Mouse (Mus musculus): ENCODE results near the gene Nos1ap. TPM values are rescaled to one million over a fixed set of nuclear protein-coding genes. Genes with fewer than 3 reads are reported as not detected.

Gene Nos1ap
- polyA plus RNA-seq, 1 experiment from 2014 or later, result 7.8 TPM

DNA sequence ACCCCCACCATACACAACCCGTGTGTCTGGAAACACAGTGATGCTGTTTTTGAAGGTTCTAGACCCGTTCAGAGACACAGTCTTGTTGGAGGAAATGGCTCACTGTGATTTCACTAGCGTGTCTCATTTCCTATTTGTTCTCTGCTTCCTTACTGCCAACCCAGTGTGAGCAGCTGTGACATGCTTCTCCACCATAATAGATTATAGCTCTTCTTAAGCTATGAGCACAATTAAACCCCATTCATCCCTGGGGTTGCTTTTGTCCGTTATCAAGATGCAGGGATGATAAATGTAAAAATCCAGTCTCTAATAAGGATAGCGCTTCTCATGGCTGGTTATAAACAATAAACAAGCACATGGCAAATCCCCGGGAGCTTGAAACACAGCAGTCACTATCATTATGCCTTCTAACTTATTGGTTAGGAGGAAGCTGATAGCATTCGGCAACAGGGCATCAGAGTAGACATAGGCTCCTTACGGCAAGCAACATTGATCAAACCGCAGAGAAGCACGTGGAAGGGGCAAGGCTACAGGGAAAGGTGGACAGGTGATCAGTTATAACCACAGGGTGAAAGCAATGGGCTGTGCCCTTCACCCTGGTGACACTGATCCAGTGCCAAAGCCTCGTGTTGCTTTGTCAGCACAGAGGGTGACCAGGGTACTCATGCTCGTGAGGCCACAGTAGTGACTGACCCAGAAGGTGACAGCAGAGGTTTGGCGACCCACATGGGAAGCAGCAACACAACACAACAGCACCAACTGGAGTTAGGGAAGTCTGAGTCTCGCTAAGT is 133.6 kb downstream of the Nos1ap start:
- Histone ChIP-seq H3K4me1 (ENCODE audit: control insufficient read depth, insufficient read depth, low read length) (no peaks in the 10 kb centered on the region; the same call in 1 of the 2 replicates), H3K4me3 (ENCODE audit: low read depth, low read length) (no peak overlapping the region), H3K27ac (ENCODE audit: low read depth, low read length) (no peak overlapping the region), H3K9ac (ENCODE audit: low read length) (no peak overlapping the region), H3K9me3 (ENCODE audit: control insufficient read depth, low read length) (no peaks in the 10 kb centered on the region), H3K4me2 (no peak overlapping the region), H3K27me3 (ENCODE audit: control insufficient read depth, insufficient read depth, low read length) (no peaks in the 10 kb centered on the region), H3K36me3 (ENCODE audit: control insufficient read depth, insufficient read depth, low read length) (no peaks in the 10 kb centered on the region)
- DNase-seq (ENCODE audit: low spot score, missing footprints) (no peak), ATAC-seq (ENCODE audit: low FRiP score) (no peak)
- 90% methylated on average over 14 of the region's 14 CpGs for WGBS

DNA sequence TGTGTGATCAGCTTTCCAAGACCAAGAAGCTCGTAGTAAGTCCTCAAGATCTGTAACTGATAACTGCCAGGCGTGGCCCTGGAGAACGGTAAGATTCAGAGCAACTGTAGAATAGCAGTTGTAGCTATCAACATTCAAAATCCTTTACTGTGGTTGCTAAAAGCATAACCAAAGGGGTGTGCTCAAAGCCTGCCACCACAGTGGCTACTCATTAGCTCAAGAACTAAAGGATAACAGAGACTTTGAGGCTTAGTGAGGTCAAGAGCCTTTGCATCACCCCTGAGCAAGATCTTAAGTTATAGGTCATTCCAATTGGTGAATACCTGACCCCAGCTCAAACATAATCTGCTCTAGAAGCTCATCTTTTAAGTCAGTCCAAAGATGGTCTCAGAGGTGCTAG is 134.3 kb downstream of the Nos1ap start:
- Histone ChIP-seq H3K4me2 (no peak overlapping the region), H3K9me3 (ENCODE audit: control insufficient read depth, low read length) (no peaks in the 10 kb centered on the region), H3K36me3 (ENCODE audit: control insufficient read depth, insufficient read depth, low read length) (no peaks in the 10 kb centered on the region), H3K27me3 (ENCODE audit: control insufficient read depth, insufficient read depth, low read length) (no peaks in the 10 kb centered on the region), H3K27ac (ENCODE audit: low read depth, low read length) (no peak overlapping the region), H3K4me1 (ENCODE audit: control insufficient read depth, insufficient read depth, low read length) (no peaks in the 10 kb centered on the region; the same call in 1 of the 2 replicates), H3K9ac (ENCODE audit: low read length) (no peak overlapping the region), H3K4me3 (ENCODE audit: low read depth, low read length) (no peak overlapping the region)
- WGBS, result 95% methylated on average over 3 of the region's 3 CpGs
- DNase-seq (ENCODE audit: low spot score, missing footprints), result no peak
- no peak for ATAC-seq (ENCODE audit: low FRiP score)

DNA sequence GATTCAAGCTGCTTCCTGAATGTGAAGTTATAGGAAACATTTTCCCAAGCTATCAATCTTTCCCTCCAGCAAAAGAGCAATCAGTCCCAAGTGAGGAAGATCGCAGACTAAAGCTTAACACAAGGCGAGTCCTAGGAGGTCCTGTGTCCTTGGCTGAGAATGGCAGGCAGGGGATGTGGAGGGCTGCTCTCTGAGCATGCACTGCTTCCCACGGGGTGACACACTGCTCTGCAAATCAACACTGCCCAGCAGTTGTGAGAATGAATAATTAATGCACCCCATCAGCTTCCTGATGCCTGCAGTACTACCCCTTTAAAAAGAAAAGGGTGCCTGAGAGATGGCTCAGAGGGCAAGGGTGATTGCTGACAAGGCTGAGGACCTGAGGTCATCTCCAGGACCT is 136.2 kb downstream of the Nos1ap start:
- Histone ChIP-seq H3K9me3 (ENCODE audit: control insufficient read depth, low read length) (no peaks in the 10 kb centered on the region), H3K4me1 (ENCODE audit: control insufficient read depth, insufficient read depth, low read length) (peaks cover under 1% of the 10 kb centered on the region), H3K27me3 (ENCODE audit: control insufficient read depth, insufficient read depth, low read length) (no peaks in the 10 kb centered on the region), H3K4me3 (ENCODE audit: low read depth, low read length) (no peak overlapping the region), H3K4me2 (no peak overlapping the region), H3K36me3 (ENCODE audit: control insufficient read depth, insufficient read depth, low read length) (no peaks in the 10 kb centered on the region), H3K27ac (ENCODE audit: low read depth, low read length) (no peak overlapping the region), H3K9ac (ENCODE audit: low read length) (no peak overlapping the region)
- DNase-seq (ENCODE audit: low spot score, missing footprints), result no peak
- 44% methylated on average over 3 of the region's 3 CpGs for WGBS
- ATAC-seq (ENCODE audit: low FRiP score), result no peak

DNA sequence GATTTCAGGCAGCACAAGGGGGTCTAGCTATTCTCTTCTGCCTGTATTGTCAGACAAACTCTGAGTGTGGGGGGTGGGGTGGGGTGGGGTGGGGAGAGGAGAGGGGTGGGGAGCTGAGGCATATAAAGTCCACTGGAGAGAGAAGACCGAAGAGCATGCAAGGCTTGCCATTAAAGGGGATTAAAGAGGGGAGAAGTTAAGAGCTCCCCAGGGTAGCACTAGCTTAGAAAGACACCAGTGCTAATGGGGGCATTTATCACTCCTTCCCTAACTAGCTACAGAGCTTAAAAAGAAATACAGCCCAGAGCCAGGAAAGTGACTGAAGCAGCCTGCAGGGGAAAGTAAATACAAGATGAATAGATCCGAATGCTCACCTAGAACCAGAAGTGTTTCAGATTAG is 141.4 kb downstream of the Nos1ap start:
- DNase-seq (ENCODE audit: low spot score, missing footprints) (no peak), ATAC-seq (ENCODE audit: low FRiP score) (no peak)
- no peak overlapping the region for H3K4me3 ChIP-seq (ENCODE audit: low read depth, low read length)
- peaks cover 7% of the 10 kb centered on the region; the same call in 1 of the 2 replicates for H3K4me1 ChIP-seq (ENCODE audit: control insufficient read depth, insufficient read depth, low read length)
- no peaks in the 10 kb centered on the region for H3K27me3 ChIP-seq (ENCODE audit: control insufficient read depth, insufficient read depth, low read length)
- 11% methylated on average over 2 of the region's 2 CpGs for WGBS
- H3K36me3 ChIP-seq (ENCODE audit: control insufficient read depth, insufficient read depth, low read length), result no peaks in the 10 kb centered on the region
- H3K4me2 ChIP-seq, result no peak overlapping the region
- H3K27ac ChIP-seq (ENCODE audit: low read depth, low read length), result no peak overlapping the region
- no peak overlapping the region for H3K9ac ChIP-seq (ENCODE audit: low read length)
- no peaks in the 10 kb centered on the region for H3K9me3 ChIP-seq (ENCODE audit: control insufficient read depth, low read length)

DNA sequence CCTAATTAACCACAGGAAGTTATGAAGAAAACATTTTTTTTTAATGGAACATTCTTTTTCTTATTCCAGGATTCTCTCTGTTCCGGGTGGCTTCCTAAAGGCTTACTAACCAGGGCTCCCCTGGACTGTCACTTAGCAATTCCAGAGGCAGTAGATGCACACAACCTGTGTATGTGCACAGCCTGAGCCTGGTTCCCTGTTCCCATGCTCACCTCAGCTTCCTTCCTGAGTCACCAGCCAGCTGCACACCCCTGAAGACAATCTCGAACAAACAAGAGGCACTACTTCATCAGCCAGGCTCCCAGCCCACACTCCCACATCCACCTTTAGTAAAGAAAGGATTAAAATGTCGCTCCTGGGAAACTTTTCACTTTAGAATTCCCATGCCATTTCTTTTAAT is 144.2 kb downstream of the Nos1ap start:
- ATAC-seq (ENCODE audit: low FRiP score) (no peak), DNase-seq (ENCODE audit: low spot score, missing footprints) (no peak)
- Histone ChIP-seq H3K27ac (ENCODE audit: low read depth, low read length) (no peak overlapping the region), H3K4me1 (ENCODE audit: control insufficient read depth, insufficient read depth, low read length) (peaks cover 7% of the 10 kb centered on the region; the same call in 1 of the 2 replicates), H3K36me3 (ENCODE audit: control insufficient read depth, insufficient read depth, low read length) (no peaks in the 10 kb centered on the region), H3K9me3 (ENCODE audit: control insufficient read depth, low read length) (no peaks in the 10 kb centered on the region), H3K27me3 (ENCODE audit: control insufficient read depth, insufficient read depth, low read length) (no peaks in the 10 kb centered on the region), H3K9ac (ENCODE audit: low read length) (no peak overlapping the region), H3K4me3 (ENCODE audit: low read depth, low read length) (no peak overlapping the region), H3K4me2 (no peak overlapping the region)
- whole genome bisulfite sequencing, result 53% methylated on average over 3 of the region's 3 CpGs

DNA sequence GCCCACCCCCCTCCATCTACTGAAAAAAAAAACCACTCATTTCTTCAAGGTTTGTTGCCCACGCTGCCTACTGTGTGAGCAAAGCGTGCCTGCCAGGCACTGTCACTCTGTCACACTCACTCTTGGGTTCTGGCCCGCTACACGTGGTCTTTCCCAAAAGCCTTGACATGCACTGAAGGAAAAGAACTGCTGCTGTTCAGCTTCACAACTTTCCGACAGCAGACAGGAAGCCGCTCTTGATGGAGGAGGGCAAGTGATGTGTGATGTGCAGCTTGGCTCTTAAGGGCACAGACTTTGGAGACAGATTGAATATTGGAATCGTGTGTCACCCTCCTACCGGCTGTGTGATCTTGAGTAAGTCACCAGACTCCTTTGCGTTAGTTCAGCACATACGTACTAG is 149.3 kb downstream of the Nos1ap start:
- Histone ChIP-seq H3K27me3 (ENCODE audit: control insufficient read depth, insufficient read depth, low read length) (no peaks in the 10 kb centered on the region), H3K4me1 (ENCODE audit: control insufficient read depth, insufficient read depth, low read length) (no peaks in the 10 kb centered on the region), H3K36me3 (ENCODE audit: control insufficient read depth, insufficient read depth, low read length) (no peaks in the 10 kb centered on the region), H3K9ac (ENCODE audit: low read length) (no peak overlapping the region), H3K4me2 (no peak overlapping the region), H3K9me3 (ENCODE audit: control insufficient read depth, low read length) (no peaks in the 10 kb centered on the region), H3K4me3 (ENCODE audit: low read depth, low read length) (no peak overlapping the region), H3K27ac (ENCODE audit: low read depth, low read length) (no peak overlapping the region)
- DNase-seq (ENCODE audit: low spot score, missing footprints) (no peak), ATAC-seq (ENCODE audit: low FRiP score) (no peak)
- WGBS, result 91% methylated on average over 10 of the region's 10 CpGs

DNA sequence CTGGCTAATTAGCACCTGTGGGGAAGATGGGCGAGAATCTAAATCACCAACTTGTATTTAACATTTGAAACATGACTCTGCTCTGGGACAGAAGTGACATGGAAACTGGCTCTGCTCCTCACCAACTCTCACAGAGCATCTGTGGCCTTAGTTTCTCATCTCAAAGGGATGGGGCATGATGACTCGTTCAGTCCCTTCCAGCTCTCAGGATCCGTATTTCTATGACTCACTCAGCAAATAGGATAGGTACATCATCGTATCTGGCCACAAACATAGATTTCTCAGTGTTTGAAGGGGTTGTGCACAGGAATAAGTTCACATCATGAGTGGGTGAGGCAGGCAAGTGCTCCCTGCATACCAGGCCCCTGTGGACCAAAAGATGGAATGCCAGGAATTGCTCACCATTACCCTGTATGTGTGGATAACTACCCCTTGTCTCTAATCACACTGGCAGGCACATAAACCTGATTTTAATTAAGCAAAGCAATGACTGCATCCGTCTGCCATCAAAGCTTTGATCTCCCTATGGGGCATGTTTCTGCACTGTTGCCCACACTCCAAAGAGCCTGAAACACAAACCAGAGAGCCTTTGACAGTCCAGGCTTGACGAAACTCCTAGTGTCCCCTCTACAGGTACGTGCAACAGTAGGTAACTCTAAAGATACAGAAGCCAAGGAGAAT is 151.1 kb downstream of the Nos1ap start:
- no peaks in the 10 kb centered on the region for H3K4me1 ChIP-seq (ENCODE audit: control insufficient read depth, insufficient read depth, low read length)
- H3K27me3 ChIP-seq (ENCODE audit: control insufficient read depth, insufficient read depth, low read length), result no peaks in the 10 kb centered on the region
- no peaks in the 10 kb centered on the region for H3K9me3 ChIP-seq (ENCODE audit: control insufficient read depth, low read length)
- ATAC-seq (ENCODE audit: low FRiP score), result no peak
- no peak overlapping the region for H3K4me2 ChIP-seq
- H3K9ac ChIP-seq (ENCODE audit: low read length), result no peak overlapping the region
- H3K4me3 ChIP-seq (ENCODE audit: low read depth, low read length), result no peak overlapping the region
- no peak for DNase-seq (ENCODE audit: low spot score, missing footprints)
- H3K36me3 ChIP-seq (ENCODE audit: control insufficient read depth, insufficient read depth, low read length), result no peaks in the 10 kb centered on the region
- no peak overlapping the region for H3K27ac ChIP-seq (ENCODE audit: low read depth, low read length)
- WGBS, result 60% methylated on average over 7 of the region's 7 CpGs

DNA sequence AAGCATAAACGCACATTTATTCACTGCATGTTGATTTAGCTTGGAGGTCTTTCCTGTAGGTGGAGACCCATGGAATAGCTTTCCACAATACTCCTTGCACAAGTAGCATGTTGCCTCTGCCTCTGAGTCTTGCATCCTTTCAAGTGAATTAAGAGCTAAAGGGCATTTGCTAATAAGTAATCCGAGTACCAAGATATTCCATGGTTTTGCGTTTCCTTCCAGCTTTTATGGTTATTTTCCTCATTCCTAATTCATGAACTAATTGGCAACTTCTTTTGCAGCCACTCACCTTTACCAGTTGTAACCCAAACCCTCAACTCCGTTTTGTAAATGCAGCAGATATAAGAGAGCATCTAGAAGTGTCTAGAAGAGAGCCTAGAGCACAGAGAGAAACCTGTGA is 155.5 kb downstream of the Nos1ap start:
- WGBS, result 88% methylated on average over 4 of the region's 4 CpGs
- Histone ChIP-seq H3K27me3 (ENCODE audit: control insufficient read depth, insufficient read depth, low read length) (no peaks in the 10 kb centered on the region), H3K9ac (ENCODE audit: low read length) (no peak overlapping the region), H3K27ac (ENCODE audit: low read depth, low read length) (no peak overlapping the region), H3K9me3 (ENCODE audit: control insufficient read depth, low read length) (no peaks in the 10 kb centered on the region), H3K4me2 (no peak overlapping the region), H3K4me3 (ENCODE audit: low read depth, low read length) (no peak overlapping the region), H3K36me3 (ENCODE audit: control insufficient read depth, insufficient read depth, low read length) (no peaks in the 10 kb centered on the region), H3K4me1 (ENCODE audit: control insufficient read depth, insufficient read depth, low read length) (no peaks in the 10 kb centered on the region)
- no peak for ATAC-seq (ENCODE audit: low FRiP score)
- no peak for DNase-seq (ENCODE audit: low spot score, missing footprints)

DNA sequence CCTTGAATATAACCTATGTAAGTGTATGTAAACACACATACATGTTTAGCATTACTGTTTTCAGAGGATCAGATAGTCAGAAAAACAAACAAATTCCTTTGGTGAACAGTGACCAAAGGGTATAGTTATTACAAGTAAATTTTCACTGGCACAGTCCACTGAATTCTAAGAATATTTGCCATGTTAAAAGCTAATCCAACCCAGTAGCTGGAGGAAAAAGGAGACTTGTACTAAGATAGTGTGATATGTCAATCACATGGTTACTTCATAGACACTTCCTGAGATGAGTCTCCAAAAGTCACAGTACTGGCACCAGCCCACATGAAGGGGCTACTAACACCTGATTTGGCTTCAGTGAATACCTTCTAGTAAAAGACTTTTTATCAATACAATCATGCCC is 156.0 kb downstream of the Nos1ap start:
- no peak for ATAC-seq (ENCODE audit: low FRiP score)
- no peaks in the 10 kb centered on the region for H3K27me3 ChIP-seq (ENCODE audit: control insufficient read depth, insufficient read depth, low read length)
- H3K36me3 ChIP-seq (ENCODE audit: control insufficient read depth, insufficient read depth, low read length), result no peaks in the 10 kb centered on the region

More for the DNA sequence above, 156.0 kb downstream of the Nos1ap start:
- Histone ChIP-seq H3K4me1 (ENCODE audit: control insufficient read depth, insufficient read depth, low read length) (no peaks in the 10 kb centered on the region), H3K9me3 (ENCODE audit: control insufficient read depth, low read length) (no peaks in the 10 kb centered on the region), H3K9ac (ENCODE audit: low read length) (no peak overlapping the region), H3K27ac (ENCODE audit: low read depth, low read length) (no peak overlapping the region), H3K4me2 (no peak overlapping the region), H3K4me3 (ENCODE audit: low read depth, low read length) (no peak overlapping the region)
- DNase-seq (ENCODE audit: low spot score, missing footprints), result no peak

All from midbrain, embryonic 11.5 days (tissue).